Mouse (Mus musculus) liver, embryonic 13.5 days (tissue): ENCODE data around the gene Lhx8. TPM values are rescaled to one million over a fixed set of nuclear protein-coding genes. Genes with fewer than 3 reads are reported as not detected.

Experiments used
- ATAC-seq: fragments of 200-750 bp; cut with Nextera tagmentation; 2 replicates; pipeline ENCODE4 v1.8.0; 2017; ENCODE audit warnings: low read depth, mild to moderate bottlenecking, moderate number of reproducible peaks, moderate library complexity
- DNase-seq: peaks from one replicate; pipeline ENCODE4 v3.0.0; 2022
- H3K27ac ChIP-seq: fragments of 300-500 bp; sonication (generic); 2 replicates; pipeline ENCODE4 v1.5.1; 2015; ENCODE audit warnings: moderate library complexity, mild to moderate bottlenecking, inconsistent platforms
- H3K27me3 ChIP-seq: fragments of 300-500 bp; sonication (generic); 2 replicates; pipeline ENCODE4 v1.6.1; 2015; ENCODE audit warnings: mild to moderate bottlenecking, inconsistent platforms
- H3K36me3 ChIP-seq: fragments of 300-500 bp; sonication (generic); 2 replicates; pipeline ENCODE4 v1.6.1; 2015; ENCODE audit warnings: mild to moderate bottlenecking, inconsistent platforms
- H3K4me1 ChIP-seq: fragments of 300-500 bp; sonication (generic); replicated peaks from 2 replicates; pipeline ENCODE4 v1.6.1; 2015; ENCODE audit warnings: inconsistent platforms
- H3K4me2 ChIP-seq: fragments of 300-500 bp; sonication (generic); 2 replicates; pipeline ENCODE4 v1.6.1; 2015; ENCODE audit warnings: inconsistent platforms, mild to moderate bottlenecking, moderate library complexity
- H3K4me3 ChIP-seq: fragments of 300-500 bp; sonication (generic); replicated peaks from 2 replicates; pipeline ENCODE4 v1.5.1; 2015; ENCODE audit warnings: mild to moderate bottlenecking, inconsistent platforms
- H3K9ac ChIP-seq: fragments of 300-500 bp; sonication (generic); 2 replicates; pipeline ENCODE4 v1.6.1; 2015; ENCODE audit warnings: mild to moderate bottlenecking, inconsistent platforms
- H3K9me3 ChIP-seq: fragments of 300-500 bp; sonication (generic); replicated peaks from 2 replicates; pipeline ENCODE4 v1.6.1; 2016; ENCODE audit warnings: inconsistent platforms
- WGBS: fragments of 180-500 bp; shearing (Covaris S2); methylation state at CpG from one replicate; pipeline ENCODE4 v1.1.7; 2015; ENCODE audit not compliant: insufficient replicate concordance; 5-methylcytosine and 5-hydroxymethylcytosine counted together
- polyA plus RNA-seq: library from polyadenylated mRNA; unstranded; fragments of >200 nt; fragmentation: Nextera tagmentation; extraction: Ambion mirVana; gene quantifications from 2 replicates; pipeline ENCODE4 v1.2.1, GENCODE M21; 2015

Lhx8 gene
- polyA plus RNA-seq, 1 experiment from 2014 or later = not detected

GRCm38 (mm10) chr3:154305163-154305884, 25.1 kb downstream of the Lhx8 start:
- no peak for DNase-seq
- no peak for ATAC-seq

GRCm38 (mm10) chr3:154301102-154301501, 29.4 kb downstream of the Lhx8 start:
- H3K9me3 ChIP-seq = no peaks in the 10 kb centered on the region
- no peaks in the 10 kb centered on the region for H3K36me3 ChIP-seq
- no peak for ATAC-seq
- H3K9ac ChIP-seq = no peak overlapping the region
- no peak overlapping the region for H3K27ac ChIP-seq
- DNase-seq = no peak
- 30% methylated on average over 4 of the region's 4 CpGs for WGBS
- peaks cover 12% of the 10 kb centered on the region for H3K4me1 ChIP-seq
- no peak overlapping the region for H3K4me2 ChIP-seq
- no peaks in the 10 kb centered on the region for H3K27me3 ChIP-seq
- H3K4me3 ChIP-seq = no peak overlapping the region

More at GRCm38 (mm10) chr3:154305163-154305884, 25.1 kb downstream of the Lhx8 start:
- no peak overlapping the region for H3K27ac ChIP-seq
- no peaks in the 10 kb centered on the region for H3K36me3 ChIP-seq
- H3K9me3 ChIP-seq = no peaks in the 10 kb centered on the region
- H3K27me3 ChIP-seq = no peaks in the 10 kb centered on the region
- no peaks in the 10 kb centered on the region for H3K4me1 ChIP-seq
- WGBS = 68% methylated on average over 16 of the region's 16 CpGs
- H3K4me3 ChIP-seq = no peak overlapping the region
- no peak overlapping the region for H3K4me2 ChIP-seq
- no peak overlapping the region for H3K9ac ChIP-seq

GRCm38 (mm10) chr3:154300006-154300405, 30.5 kb downstream of the Lhx8 start:
- Histone ChIP-seq H3K36me3 (no peaks in the 10 kb centered on the region), H3K27ac (no peak overlapping the region), H3K4me1 (peaks cover 12% of the 10 kb centered on the region), H3K27me3 (no peaks in the 10 kb centered on the region), H3K4me3 (no peak overlapping the region), H3K4me2 (no peak overlapping the region), H3K9me3 (no peaks in the 10 kb centered on the region), H3K9ac (no peak overlapping the region)
- 86% methylated on average over 9 of the region's 9 CpGs for WGBS
- DNase-seq = no peak
- no peak for ATAC-seq

GRCm38 (mm10) chr3:154298490-154298889, 32.0 kb downstream of the Lhx8 start:
- H3K36me3 ChIP-seq = no peaks in the 10 kb centered on the region
- no peak overlapping the region for H3K27ac ChIP-seq
- H3K4me3 ChIP-seq = no peak overlapping the region
- ATAC-seq (peak; percentile 69), DNase-seq (peak; percentile 9)
- H3K9me3 ChIP-seq = no peaks in the 10 kb centered on the region
- no peaks in the 10 kb centered on the region for H3K27me3 ChIP-seq
- no peak overlapping the region for H3K9ac ChIP-seq
- peaks cover 12% of the 10 kb centered on the region for H3K4me1 ChIP-seq
- no peak overlapping the region for H3K4me2 ChIP-seq

GRCm38 (mm10) chr3:154297499-154297898, 33.0 kb downstream of the Lhx8 start:
- Histone ChIP-seq H3K4me2 (no peak overlapping the region), H3K27me3 (no peaks in the 10 kb centered on the region), H3K4me3 (no peak overlapping the region), H3K27ac (peak overlapping the region; percentile 24; the same call in 1 of the 2 replicates), H3K4me1 (peaks cover 12% of the 10 kb centered on the region), H3K9ac (no peak overlapping the region), H3K36me3 (no peaks in the 10 kb centered on the region), H3K9me3 (no peaks in the 10 kb centered on the region)
- DNase-seq (peak; percentile 34), ATAC-seq (peak; percentile 86)
- 16% methylated on average over 6 of the region's 6 CpGs for WGBS

- DNase-seq (no peak), ATAC-seq (no peak)
- Histone ChIP-seq H3K9me3 (no peaks in the 10 kb centered on the region), H3K36me3 (no peaks in the 10 kb centered on the region), H3K9ac (no peak overlapping the region), H3K4me1 (peaks cover 12% of the 10 kb centered on the region), H3K27ac (no peak overlapping the region), H3K4me3 (no peak overlapping the region), H3K4me2 (no peak overlapping the region), H3K27me3 (no peaks in the 10 kb centered on the region)
- WGBS = 80% methylated on average over 17 of the region's 17 CpGs
Measured at GRCm38 (mm10) chr3:154294924-154295834, 35.3 kb downstream of the Lhx8 start.

- Histone ChIP-seq H3K36me3 (no peaks in the 10 kb centered on the region), H3K27me3 (no peaks in the 10 kb centered on the region), H3K27ac (no peak overlapping the region), H3K9ac (no peak overlapping the region), H3K4me3 (no peak overlapping the region), H3K9me3 (no peaks in the 10 kb centered on the region), H3K4me1 (peaks cover 12% of the 10 kb centered on the region), H3K4me2 (no peak overlapping the region)
- DNase-seq = no peak
- 55% methylated on average over 9 of the region's 9 CpGs for WGBS
- no peak for ATAC-seq
Measured at GRCm38 (mm10) chr3:154293839-154294490, 36.5 kb downstream of the Lhx8 start.

GRCm38 (mm10) chr3:154292126-154292525, 38.3 kb downstream of the Lhx8 start:
- 57% methylated on average over 5 of the region's 5 CpGs for WGBS
- Histone ChIP-seq H3K9me3 (no peaks in the 10 kb centered on the region), H3K36me3 (no peaks in the 10 kb centered on the region), H3K4me3 (no peak overlapping the region), H3K27me3 (no peaks in the 10 kb centered on the region), H3K4me2 (no peak overlapping the region), H3K27ac (no peak overlapping the region), H3K4me1 (peaks cover 7% of the 10 kb centered on the region), H3K9ac (no peak overlapping the region)
- ATAC-seq (no peak), DNase-seq (no peak)

- Histone ChIP-seq H3K4me1 (no peaks in the 10 kb centered on the region), H3K27me3 (no peaks in the 10 kb centered on the region), H3K36me3 (no peaks in the 10 kb centered on the region), H3K4me2 (no peak overlapping the region), H3K9ac (no peak overlapping the region), H3K4me3 (no peak overlapping the region), H3K27ac (no peak overlapping the region), H3K9me3 (no peaks in the 10 kb centered on the region)
- 44% methylated on average over 2 of the region's 2 CpGs for WGBS
- ATAC-seq (no peak), DNase-seq (no peak)
Measured at GRCm38 (mm10) chr3:154290351-154290750, 40.1 kb downstream of the Lhx8 start.

- DNase-seq (no peak), ATAC-seq (no peak)
- Histone ChIP-seq H3K4me2 (no peak overlapping the region), H3K4me3 (no peak overlapping the region), H3K9ac (no peak overlapping the region), H3K27me3 (no peaks in the 10 kb centered on the region), H3K9me3 (no peaks in the 10 kb centered on the region), H3K36me3 (no peaks in the 10 kb centered on the region), H3K4me1 (no peaks in the 10 kb centered on the region), H3K27ac (no peak overlapping the region)
- 29% methylated on average over 4 of the region's 4 CpGs for WGBS
Measured at GRCm38 (mm10) chr3:154288429-154289069, 41.9 kb downstream of the Lhx8 start.

GRCm38 (mm10) chr3:154287217-154287616, 43.2 kb downstream of the Lhx8 start:
- DNase-seq (no peak), ATAC-seq (no peak)
- no peaks in the 10 kb centered on the region for H3K36me3 ChIP-seq
- no peak overlapping the region for H3K27ac ChIP-seq
- no peaks in the 10 kb centered on the region for H3K4me1 ChIP-seq
- H3K4me3 ChIP-seq = no peak overlapping the region
- 72% methylated on average over 2 of the region's 2 CpGs for WGBS
- no peak overlapping the region for H3K4me2 ChIP-seq
- H3K9me3 ChIP-seq = no peaks in the 10 kb centered on the region
- H3K9ac ChIP-seq = no peak overlapping the region
- H3K27me3 ChIP-seq = no peaks in the 10 kb centered on the region
